Mouse (Mus musculus) adrenal gland, postnatal 25 days (tissue): ENCODE results near the gene Thumpd3. TPM values are rescaled to one million over a fixed set of nuclear protein-coding genes. Genes with fewer than 3 reads are reported as not detected.

Experiments used
- DNase-seq: peaks from one replicate; pipeline ENCODE4 v3.0.0; 2021; ENCODE audit warnings: mixed read lengths
- long read RNA-seq: library from polyadenylated mRNA; stranded (forward); transcript quantifications from one replicate; pipeline ENCODE4 v2.0.0, GENCODE M21; 2021
- total RNA-seq: library from RNA; stranded (reverse); gene quantifications from 2 replicates; pipeline ENCODE4 v1.2.3, GENCODE M21; 2021

The Thumpd3 gene
- 39.1 and 48.1 TPM in 2 replicates for total RNA-seq
- long read RNA-seq, transcript Thumpd3-201 (10 exons, 2,163 nt), result major isoform, 55 of 67 reads
- long read RNA-seq, partial matches to known transcripts, result 1 of 67 reads
- long read RNA-seq, other reads (novel, unspliced or antisense), result 11 of 67 reads

GRCm38 (mm10) chr6:113046041-113046975 is at the start of gene Thumpd3:
Thumpd3 (plus strand) TSS chr6:113046225.
- peak; percentile 98 for DNase-seq

- DNase-seq, result peak; percentile 6
Observed at GRCm38 (mm10) chr6:112999199-112999598, 46.8 kb upstream of the Thumpd3 start.

GRCm38 (mm10) chr6:113000666-113001287 is 45.2 kb upstream of the Thumpd3 start:
- peak; percentile 87 for DNase-seq

- DNase-seq, result no peak
Observed at GRCm38 (mm10) chr6:113001719-113002118, 44.3 kb upstream of the Thumpd3 start.

GRCm38 (mm10) chr6:113003313-113004111 is 42.5 kb upstream of the Thumpd3 start:
- DNase-seq, result no peak

GRCm38 (mm10) chr6:113006833-113007232 is 39.2 kb upstream of the Thumpd3 start:
- no peak for DNase-seq

GRCm38 (mm10) chr6:113011886-113012285 is 34.1 kb upstream of the Thumpd3 start:
- no peak for DNase-seq

GRCm38 (mm10) chr6:113012495-113012941 is 33.5 kb upstream of the Thumpd3 start:
- DNase-seq, result peak; percentile 39

GRCm38 (mm10) chr6:113013550-113013949 is 32.5 kb upstream of the Thumpd3 start:
- DNase-seq, result no peak

- no peak for DNase-seq
Observed at GRCm38 (mm10) chr6:113017500-113018047, 28.5 kb upstream of the Thumpd3 start.

GRCm38 (mm10) chr6:113018139-113018538 is 27.9 kb upstream of the Thumpd3 start:
- DNase-seq, result no peak

GRCm38 (mm10) chr6:113024866-113025265 is 21.2 kb upstream of the Thumpd3 start:
- no peak for DNase-seq

GRCm38 (mm10) chr6:113025774-113026173 is 20.3 kb upstream of the Thumpd3 start:
- DNase-seq, result no peak

GRCm38 (mm10) chr6:113027446-113027845 is 18.6 kb upstream of the Thumpd3 start:
- DNase-seq, result no peak

GRCm38 (mm10) chr6:113029006-113029405 is 17.0 kb upstream of the Thumpd3 start:
- DNase-seq, result no peak

- no peak for DNase-seq
Observed at GRCm38 (mm10) chr6:113030553-113030952, 15.5 kb upstream of the Thumpd3 start.

GRCm38 (mm10) chr6:113030970-113031660 is 14.9 kb upstream of the Thumpd3 start:
- DNase-seq, result no peak

- no peak for DNase-seq
Observed at GRCm38 (mm10) chr6:113032121-113032520, 13.9 kb upstream of the Thumpd3 start.

- no peak for DNase-seq
Observed at GRCm38 (mm10) chr6:113033185-113033584, 12.8 kb upstream of the Thumpd3 start.

- DNase-seq, result no peak
Observed at GRCm38 (mm10) chr6:113034466-113034865, 11.6 kb upstream of the Thumpd3 start.
